Mouse (Mus musculus) testis, adult 2 months (tissue): ENCODE measurements at regions not wholly inside any gene's neighbourhood (a gene's known extent, or its start where the extent isn't known, plus 50 kb on each side); places are given as distances from the start of the nearest gene placed in this dataset.

Experiments
- CTCF ChIP-seq: fragments of 200-500 bp; IDR thresholded peaks from 2 replicates; pipeline ENCODE4 v1.5.1; 2012; ENCODE audit warnings: low read depth, mild to moderate bottlenecking, inconsistent platforms, low read length, moderate library complexity; ENCODE audit not compliant: control insufficient read depth, insufficient read depth, insufficient replicate concordance
- POLR2A ChIP-seq: fragments of 200-500 bp; IDR thresholded peaks from 2 replicates; pipeline ENCODE4 v1.6.1; 2012; ENCODE audit warnings: low read depth, mild to moderate bottlenecking, inconsistent platforms, low read length, moderate library complexity; ENCODE audit not compliant: control insufficient read depth

- TF ChIP-seq CTCF (no peak), POLR2A (no peak)
Observed at GRCm38 (mm10) chr2:169388569-169388968, 199.0 kb downstream of the Gm11011 start.
